Mouse (Mus musculus) ovary, postnatal 14 days (tissue): ENCODE results near the gene Smim27.
"Not testable (repeated sequence)": the region's sequence is repeated elsewhere in the genome, so short reads cannot be mapped to it uniquely, and the experiment has no call there.

Experiments used
- DNase-seq: peaks from one replicate; pipeline ENCODE4 v3.0.0; 2022; ENCODE audit warnings: low spot score

The Smim27 gene

GRCm38 (mm10) chr4:40254385-40255103, 14.8 kb upstream of the Smim27 start:
- no peak for DNase-seq

GRCm38 (mm10) chr4:40264321-40264720, 5.1 kb upstream of the Smim27 start:
- no peak for DNase-seq

- DNase-seq = no peak
These were observed 1.7 kb upstream of the Smim27 start for GRCm38 (mm10) chr4:40267681-40268080.

GRCm38 (mm10) chr4:40268204-40268813, 1.1 kb upstream of the Smim27 start:
- peak; percentile 85 for DNase-seq

- DNase-seq = no peak
These were observed 544 bp upstream of the Smim27 start for GRCm38 (mm10) chr4:40268835-40269234.

- peak; percentile 11 for DNase-seq
These were observed 9.5 kb downstream of the Smim27 start for GRCm38 (mm10) chr4:40278880-40279275.

GRCm38 (mm10) chr4:40279276-40279900, 10.0 kb downstream of the Smim27 start, which contains the start of gene Ndufb6:
Ndufb6 (minus strand) TSS chr4:40279421.
- peak; percentile 97 for DNase-seq

GRCm38 (mm10) chr4:40285582-40285981, 16.2 kb downstream of the Smim27 start:
- peak; percentile 62 for DNase-seq

GRCm38 (mm10) chr4:40287415-40287814, 18.0 kb downstream of the Smim27 start:
- no peak for DNase-seq

- no peak for DNase-seq
These were observed 19.7 kb downstream of the Smim27 start for GRCm38 (mm10) chr4:40289046-40289445.

- not testable (repeated sequence) for DNase-seq
These were observed 22.1 kb downstream of the Smim27 start for GRCm38 (mm10) chr4:40291511-40291910.

- DNase-seq = no peak
These were observed 29.8 kb downstream of the Smim27 start for GRCm38 (mm10) chr4:40299169-40299568.

GRCm38 (mm10) chr4:40301076-40301789, 31.9 kb downstream of the Smim27 start:
- DNase-seq = peak; percentile 70

GRCm38 (mm10) chr4:40302445-40303125, 33.2 kb downstream of the Smim27 start:
- no peak for DNase-seq

- DNase-seq = no peak
These were observed 40.3 kb downstream of the Smim27 start for GRCm38 (mm10) chr4:40309682-40310081.

GRCm38 (mm10) chr4:40310796-40311383, 41.5 kb downstream of the Smim27 start:
- DNase-seq = no peak

- DNase-seq = no peak
These were observed 42.8 kb downstream of the Smim27 start for GRCm38 (mm10) chr4:40312213-40312612.

GRCm38 (mm10) chr4:40313026-40313425, 43.6 kb downstream of the Smim27 start:
- no peak for DNase-seq

- no peak for DNase-seq
These were observed 48.0 kb downstream of the Smim27 start for GRCm38 (mm10) chr4:40317404-40317803.
